Mouse (Mus musculus) inflammation-experienced regulatory T-cells (primary cell): ENCODE results near the gene Sod1. TPM values are rescaled to one million over a fixed set of nuclear protein-coding genes. Genes with fewer than 3 reads are reported as not detected.

ENCODE experiments used
- polyA plus RNA-seq, 2 experiments: library from polyadenylated mRNA; unstranded; fragments of 100-300 nt; shearing (Covaris generic); gene quantifications; one replicate each; pipeline ENCODE4 v1.2.1; 2017

The Sod1 gene
- polyA plus RNA-seq = 10 to 100 TPM; 82.7 to 95.8 TPM

GRCm38 (mm10) chr16:90220026-90220891 is at the start of gene Sod1:
Sod1 (plus strand) TSS chr16:90220754.

Other genes with a start within 250 kb of the Sod1 start
- 10 to 100 TPM; 20.2 to 44.3 TPM for gene Tiam1, start 77.0 kb upstream of the Sod1 start, polyA plus RNA-seq
- 10 to 100 TPM; 68.0 to 75.8 TPM for gene Scaf4, start 63.7 kb downstream of the Sod1 start, polyA plus RNA-seq
- gene Hunk, start 165.3 kb downstream of the Sod1 start, polyA plus RNA-seq = under 1 TPM; 0.33 to 0.37 TPM